Mouse (Mus musculus): ENCODE measurements around the gene Bmper. TPM values are rescaled to one million over a fixed set of nuclear protein-coding genes. Genes with fewer than 3 reads are reported as not detected.

Bmper gene
- polyA plus RNA-seq, 1 experiment from 2014 or later, result 15.7 TPM

GRCm38 (mm10) chr9:23399638-23400284 lies 176.9 kb downstream of the Bmper start:
- no peak overlapping the region for H3K27ac ChIP-seq

GRCm38 (mm10) chr9:23407416-23407815 lies 184.5 kb downstream of the Bmper start:
- H3K9me3 ChIP-seq, result no peaks in the 10 kb centered on the region
- no peak overlapping the region for H3K4me3 ChIP-seq (replicated peaks)
- H3K9ac ChIP-seq (replicated peaks), result no peak overlapping the region
- H3K36me3 ChIP-seq, result no peaks in the 10 kb centered on the region
- 17% methylated on average over 6 of the region's 6 CpGs for WGBS
- no peak for ATAC-seq (ENCODE audit: insufficient number of reproducible peaks, insufficient read depth, low FRiP score, low TSS enrichment, low read depth)
- H3K27me3 ChIP-seq, result peaks cover 3% of the 10 kb centered on the region; the same call in 1 of the 2 replicates
- H3K4me2 ChIP-seq, result no peak overlapping the region
- H3K4me1 ChIP-seq (replicated peaks), result 0 out of 2 replicates have a peak, but pooled peaks cover 4% of the 10 kb centered on the region
- H3K27ac ChIP-seq, result no peak overlapping the region

More at GRCm38 (mm10) chr9:23399638-23400284, 176.9 kb downstream of the Bmper start:
- Histone ChIP-seq H3K4me3 (replicated peaks) (no peak overlapping the region), H3K36me3 (no peaks in the 10 kb centered on the region), H3K9ac (replicated peaks) (no peak overlapping the region), H3K4me2 (no peak overlapping the region), H3K9me3 (no peaks in the 10 kb centered on the region), H3K27me3 (peaks cover 9% of the 10 kb centered on the region), H3K4me1 (replicated peaks) (0 out of 2 replicates have a peak, but pooled peaks cover 5% of the 10 kb centered on the region)
- 51% methylated on average over 6 of the region's 6 CpGs for WGBS
- no peak for ATAC-seq (ENCODE audit: insufficient number of reproducible peaks, insufficient read depth, low FRiP score, low TSS enrichment, low read depth)

GRCm38 (mm10) chr9:23407935-23408781 lies 185.3 kb downstream of the Bmper start:
- Histone ChIP-seq H3K4me2 (no peak overlapping the region), H3K4me3 (replicated peaks) (no peak overlapping the region), H3K27me3 (peaks cover 3% of the 10 kb centered on the region; the same call in 1 of the 2 replicates), H3K27ac (no peak overlapping the region), H3K9ac (replicated peaks) (no peak overlapping the region), H3K4me1 (replicated peaks) (0 out of 2 replicates have a peak, but pooled peaks cover 4% of the 10 kb centered on the region), H3K9me3 (no peaks in the 10 kb centered on the region), H3K36me3 (no peaks in the 10 kb centered on the region)
- ATAC-seq (ENCODE audit: insufficient number of reproducible peaks, insufficient read depth, low FRiP score, low TSS enrichment, low read depth), result no peak
- 75% methylated on average over 3 of the region's 3 CpGs for WGBS

GRCm38 (mm10) chr9:23410567-23410966 lies 187.7 kb downstream of the Bmper start:
- no peaks in the 10 kb centered on the region for H3K9me3 ChIP-seq
- WGBS, result 89% methylated on average over 2 of the region's 2 CpGs
- H3K27me3 ChIP-seq, result peaks cover 3% of the 10 kb centered on the region; the same call in 1 of the 2 replicates
- 0 out of 2 replicates have a peak, but pooled peaks cover 4% of the 10 kb centered on the region for H3K4me1 ChIP-seq (replicated peaks)
- no peak for ATAC-seq (ENCODE audit: insufficient number of reproducible peaks, insufficient read depth, low FRiP score, low TSS enrichment, low read depth)
- H3K9ac ChIP-seq (replicated peaks), result no peak overlapping the region
- no peak overlapping the region for H3K4me2 ChIP-seq
- no peak overlapping the region for H3K27ac ChIP-seq
- H3K36me3 ChIP-seq, result no peaks in the 10 kb centered on the region
- no peak overlapping the region for H3K4me3 ChIP-seq (replicated peaks)

GRCm38 (mm10) chr9:23412956-23413355 lies 190.1 kb downstream of the Bmper start:
- Histone ChIP-seq H3K4me2 (no peak overlapping the region), H3K27ac (no peak overlapping the region), H3K9me3 (peaks cover 11% of the 10 kb centered on the region; the same call in 1 of the 2 replicates), H3K4me1 (replicated peaks) (0 out of 2 replicates have a peak, but pooled peaks cover under 1% of the 10 kb centered on the region), H3K27me3 (peaks cover 3% of the 10 kb centered on the region; the same call in 1 of the 2 replicates), H3K4me3 (replicated peaks) (no peak overlapping the region), H3K9ac (replicated peaks) (no peak overlapping the region), H3K36me3 (no peaks in the 10 kb centered on the region)
- WGBS, result 81% methylated on average over 2 of the region's 2 CpGs
- no peak for ATAC-seq (ENCODE audit: insufficient number of reproducible peaks, insufficient read depth, low FRiP score, low TSS enrichment, low read depth)

GRCm38 (mm10) chr9:23419107-23419506 lies 196.2 kb downstream of the Bmper start:
- H3K9ac ChIP-seq (replicated peaks), result no peak overlapping the region
- H3K27me3 ChIP-seq, result no peaks in the 10 kb centered on the region
- no peak for ATAC-seq (ENCODE audit: insufficient number of reproducible peaks, insufficient read depth, low FRiP score, low TSS enrichment, low read depth)
- H3K9me3 ChIP-seq, result peaks cover 11% of the 10 kb centered on the region; the same call in 1 of the 2 replicates
- no peak overlapping the region for H3K27ac ChIP-seq
- H3K4me2 ChIP-seq, result no peak overlapping the region
- no peaks in the 10 kb centered on the region for H3K4me1 ChIP-seq (replicated peaks)
- no peak overlapping the region for H3K4me3 ChIP-seq (replicated peaks)
- 94% methylated on average over 2 of the region's 2 CpGs for WGBS
- H3K36me3 ChIP-seq, result no peaks in the 10 kb centered on the region

GRCm38 (mm10) chr9:23423748-23424147 lies 200.9 kb downstream of the Bmper start:
- Histone ChIP-seq H3K4me3 (replicated peaks) (no peak overlapping the region), H3K27me3 (no peaks in the 10 kb centered on the region), H3K9ac (replicated peaks) (no peak overlapping the region), H3K4me2 (no peak overlapping the region), H3K36me3 (no peaks in the 10 kb centered on the region), H3K27ac (no peak overlapping the region), H3K4me1 (replicated peaks) (no peaks in the 10 kb centered on the region), H3K9me3 (no peaks in the 10 kb centered on the region)
- WGBS, result 70% methylated on average over 1 of the region's 1 CpGs
- ATAC-seq (ENCODE audit: insufficient number of reproducible peaks, insufficient read depth, low FRiP score, low TSS enrichment, low read depth), result no peak

- H3K36me3 ChIP-seq, result no peaks in the 10 kb centered on the region
- 90% methylated on average over 2 of the region's 2 CpGs for WGBS
- no peak for ATAC-seq (ENCODE audit: insufficient number of reproducible peaks, insufficient read depth, low FRiP score, low TSS enrichment, low read depth)
- no peak overlapping the region for H3K9ac ChIP-seq (replicated peaks)
- no peaks in the 10 kb centered on the region for H3K27me3 ChIP-seq
- peaks cover 13% of the 10 kb centered on the region for H3K4me1 ChIP-seq (replicated peaks)
- no peaks in the 10 kb centered on the region for H3K9me3 ChIP-seq
- H3K4me3 ChIP-seq (replicated peaks), result no peak overlapping the region
- H3K4me2 ChIP-seq, result no peak overlapping the region
- no peak overlapping the region for H3K27ac ChIP-seq
Measured at GRCm38 (mm10) chr9:23432631-23433030, 209.8 kb downstream of the Bmper start.

- no peak for ATAC-seq (ENCODE audit: insufficient number of reproducible peaks, insufficient read depth, low FRiP score, low TSS enrichment, low read depth)
- Histone ChIP-seq H3K27ac (no peak overlapping the region), H3K27me3 (no peaks in the 10 kb centered on the region), H3K4me1 (replicated peaks) (peaks cover 15% of the 10 kb centered on the region), H3K36me3 (no peaks in the 10 kb centered on the region), H3K4me3 (replicated peaks) (no peak overlapping the region), H3K9ac (replicated peaks) (no peak overlapping the region), H3K4me2 (no peak overlapping the region), H3K9me3 (no peaks in the 10 kb centered on the region)
- WGBS, result 69% methylated on average over 3 of the region's 3 CpGs
Measured at GRCm38 (mm10) chr9:23433238-23433637, 210.4 kb downstream of the Bmper start.

GRCm38 (mm10) chr9:23436751-23437150 lies 213.9 kb downstream of the Bmper start:
- peaks cover 15% of the 10 kb centered on the region for H3K4me1 ChIP-seq (replicated peaks)
- peak; percentile 37; the same call in 1 of the 2 replicates for ATAC-seq (ENCODE audit: insufficient number of reproducible peaks, insufficient read depth, low FRiP score, low TSS enrichment, low read depth)
- no peak overlapping the region for H3K4me2 ChIP-seq
- WGBS, result 36% methylated on average over 6 of the region's 6 CpGs
- no peaks in the 10 kb centered on the region for H3K27me3 ChIP-seq
- H3K9me3 ChIP-seq, result no peaks in the 10 kb centered on the region
- H3K27ac ChIP-seq, result no peak overlapping the region
- H3K9ac ChIP-seq (replicated peaks), result no peak overlapping the region
- H3K4me3 ChIP-seq (replicated peaks), result no peak overlapping the region
- no peaks in the 10 kb centered on the region for H3K36me3 ChIP-seq

- Histone ChIP-seq H3K4me2 (no peak overlapping the region), H3K27ac (no peak overlapping the region), H3K9me3 (no peaks in the 10 kb centered on the region), H3K36me3 (no peaks in the 10 kb centered on the region), H3K4me3 (replicated peaks) (no peak overlapping the region), H3K9ac (replicated peaks) (no peak overlapping the region), H3K27me3 (no peaks in the 10 kb centered on the region), H3K4me1 (replicated peaks) (peaks cover 23% of the 10 kb centered on the region)
- ATAC-seq (ENCODE audit: insufficient number of reproducible peaks, insufficient read depth, low FRiP score, low TSS enrichment, low read depth), result no peak
- 52% methylated on average over 9 of the region's 9 CpGs for WGBS
Measured at GRCm38 (mm10) chr9:23438662-23439061, 215.8 kb downstream of the Bmper start.

All from limb, embryonic 12.5 days (tissue).